Mouse (Mus musculus): Measurements from ENCODE around the gene C2cd2l. TPM values are rescaled to one million over a fixed set of nuclear protein-coding genes. Genes with fewer than 3 reads are reported as not detected.
"Not testable (repeated sequence)": the region's sequence is repeated elsewhere in the genome, so short reads cannot be mapped to it uniquely, and the experiment has no call there.

Gene C2cd2l
- polyA plus RNA-seq, 1 experiment from 2014 or later: 7.5 TPM

DNA sequence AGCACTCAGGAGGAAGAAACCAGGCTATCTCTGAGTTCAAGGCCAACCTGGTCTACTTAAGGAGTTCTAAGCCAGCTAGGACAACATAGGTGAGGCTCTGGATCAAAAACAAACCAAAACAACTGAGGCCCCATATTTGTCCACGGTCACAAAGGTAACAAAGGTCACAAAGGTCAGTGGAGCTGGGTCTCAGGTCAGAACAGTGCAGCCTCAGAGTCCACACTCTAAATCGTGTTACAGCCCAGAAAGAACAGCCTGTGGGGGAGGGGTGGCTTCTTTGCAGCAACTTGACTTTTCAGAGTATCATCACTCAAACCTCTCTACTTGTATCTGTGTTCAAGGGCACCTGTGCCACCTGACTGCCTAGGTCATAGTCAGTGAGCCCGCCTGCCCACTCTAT lies 10.3 kb downstream of the C2cd2l start:
- H3K4me3 ChIP-seq (ENCODE audit: low read depth, low read length): no peak overlapping the region
- no peaks in the 10 kb centered on the region for H3K9me3 ChIP-seq (ENCODE audit: control insufficient read depth, low read length)
- DNase-seq (ENCODE audit: low spot score) (no peak), ATAC-seq (ENCODE audit: low FRiP score, low TSS enrichment) (no peak)
- no peak overlapping the region for H3K27ac ChIP-seq (replicated peaks)
- no peak overlapping the region for H3K4me2 ChIP-seq (replicated peaks; ENCODE audit: low read depth)
- no peak overlapping the region for H3K9ac ChIP-seq (ENCODE audit: low read length)
- TF ChIP-seq CTCF (IDR thresholded peaks at IDR 0.05; ENCODE audit: low read depth): no peak
- no peak for TF ChIP-seq EP300 (optimal IDR thresholded peaks at IDR 0.05)
- peaks cover 3% of the 10 kb centered on the region for H3K36me3 ChIP-seq (ENCODE audit: control insufficient read depth, insufficient read depth, low read length)
- no peaks in the 10 kb centered on the region for H3K27me3 ChIP-seq (ENCODE audit: control insufficient read depth, insufficient read depth, low read length)
- no peaks in the 10 kb centered on the region for H3K4me1 ChIP-seq (replicated peaks; ENCODE audit: control insufficient read depth, insufficient read depth)
- 58% methylated on average over 3 of the region's 3 CpGs for WGBS

DNA sequence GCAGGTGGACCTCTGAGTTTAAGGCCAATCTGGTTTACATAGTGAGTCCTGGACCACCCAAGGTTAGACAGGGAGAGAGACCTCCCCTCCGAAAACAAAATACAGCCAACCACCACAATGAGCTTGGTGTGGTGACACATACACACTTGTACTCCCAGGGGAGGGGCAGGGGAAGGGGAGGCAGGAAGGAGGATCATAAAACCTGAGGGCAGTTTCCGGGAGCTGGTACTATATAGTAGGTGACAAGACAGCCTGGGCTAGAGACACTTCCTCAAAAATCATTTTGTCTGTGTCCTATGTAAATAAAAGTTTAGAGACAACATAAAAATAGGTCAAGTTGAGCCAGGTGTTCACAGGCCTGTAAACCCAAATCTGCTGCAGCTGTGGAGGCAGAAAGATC lies 12.8 kb downstream of the C2cd2l start:
- WGBS: 80% methylated on average over 2 of the region's 2 CpGs

DNA sequence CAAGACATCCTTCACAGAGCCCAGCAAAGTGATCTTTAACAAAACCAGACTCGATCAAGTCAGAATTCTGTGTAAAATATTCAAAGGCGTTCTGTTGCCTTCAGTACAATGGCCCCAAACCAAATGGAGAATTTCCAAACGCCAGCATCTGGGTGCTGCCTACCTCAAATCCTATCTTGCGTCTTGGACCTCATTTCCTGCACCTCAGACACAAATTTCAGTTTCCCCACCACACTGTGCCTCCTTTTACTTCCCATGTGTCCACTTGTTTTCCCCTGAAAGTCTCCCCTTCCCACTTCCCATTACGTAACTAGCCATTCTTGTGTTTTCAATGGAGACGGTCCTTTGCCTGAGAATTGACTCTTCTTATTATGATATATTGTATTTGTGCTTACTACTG lies 13.6 kb downstream of the C2cd2l start:
- peaks cover 5% of the 10 kb centered on the region for H3K36me3 ChIP-seq (ENCODE audit: control insufficient read depth, insufficient read depth, low read length)
- 91% methylated on average over 6 of the region's 6 CpGs for WGBS
- H3K9ac ChIP-seq (ENCODE audit: low read length): no peak overlapping the region
- H3K4me2 ChIP-seq (replicated peaks; ENCODE audit: low read depth): no peak overlapping the region
- no peak for TF ChIP-seq CTCF (IDR thresholded peaks at IDR 0.05; ENCODE audit: low read depth)
- TF ChIP-seq EP300 (optimal IDR thresholded peaks at IDR 0.05): no peak
- no peak for ATAC-seq (ENCODE audit: low FRiP score, low TSS enrichment)
- DNase-seq (ENCODE audit: low spot score): no peak
- H3K4me1 ChIP-seq (replicated peaks; ENCODE audit: control insufficient read depth, insufficient read depth): no peaks in the 10 kb centered on the region
- no peaks in the 10 kb centered on the region for H3K9me3 ChIP-seq (ENCODE audit: control insufficient read depth, low read length)
- H3K27me3 ChIP-seq (ENCODE audit: control insufficient read depth, insufficient read depth, low read length): no peaks in the 10 kb centered on the region
- no peak overlapping the region for H3K4me3 ChIP-seq (ENCODE audit: low read depth, low read length)
- H3K27ac ChIP-seq (replicated peaks): no peak overlapping the region

More for the DNA sequence above, 12.8 kb downstream of the C2cd2l start:
- H3K9ac ChIP-seq (ENCODE audit: low read length): no peak overlapping the region
- no peaks in the 10 kb centered on the region for H3K9me3 ChIP-seq (ENCODE audit: control insufficient read depth, low read length)
- no peak for DNase-seq (ENCODE audit: low spot score)
- TF ChIP-seq EP300 (optimal IDR thresholded peaks at IDR 0.05): no peak
- no peak for TF ChIP-seq CTCF (IDR thresholded peaks at IDR 0.05; ENCODE audit: low read depth)
- ATAC-seq (ENCODE audit: low FRiP score, low TSS enrichment): no peak
- H3K27me3 ChIP-seq (ENCODE audit: control insufficient read depth, insufficient read depth, low read length): no peaks in the 10 kb centered on the region
- peaks cover 1% of the 10 kb centered on the region for H3K36me3 ChIP-seq (ENCODE audit: control insufficient read depth, insufficient read depth, low read length)
- H3K4me2 ChIP-seq (replicated peaks; ENCODE audit: low read depth): no peak overlapping the region
- H3K4me1 ChIP-seq (replicated peaks; ENCODE audit: control insufficient read depth, insufficient read depth): no peaks in the 10 kb centered on the region
- no peak overlapping the region for H3K4me3 ChIP-seq (ENCODE audit: low read depth, low read length)
- H3K27ac ChIP-seq (replicated peaks): no peak overlapping the region

DNA sequence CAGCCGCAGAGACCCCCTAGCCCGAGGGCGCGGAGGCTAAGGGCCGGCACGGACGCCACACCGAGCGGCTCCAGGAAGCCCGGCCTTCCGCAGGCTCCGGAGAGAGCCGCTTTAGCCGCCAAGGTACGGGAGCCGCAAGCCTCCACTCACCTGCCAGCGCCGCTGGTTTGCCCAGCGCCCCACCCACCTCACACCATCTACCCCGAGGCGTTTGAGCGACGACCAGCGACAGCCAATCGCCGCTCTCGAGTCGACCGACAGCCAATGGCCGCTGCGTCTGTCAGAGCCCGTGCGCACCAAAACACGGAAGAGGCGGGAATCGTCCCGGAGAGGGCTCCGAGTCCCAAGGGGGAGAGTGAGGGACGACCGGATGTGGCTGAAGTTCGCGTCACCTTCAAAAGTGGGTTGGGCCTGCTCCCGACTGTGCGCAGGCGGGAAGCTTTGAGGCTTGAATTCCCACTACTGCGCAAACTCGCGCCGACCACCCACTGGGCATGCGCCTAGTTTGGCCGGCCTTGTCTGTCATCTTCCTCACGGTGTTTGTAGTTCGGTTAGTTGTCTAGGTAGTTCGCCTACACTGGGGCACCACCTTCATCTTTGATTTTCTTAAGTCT lies 14.5 kb downstream of the C2cd2l start, which contains the start of gene Hinfp:
Hinfp (minus strand) TSS at position 206 of the 614 bp plus-strand sequence.
- peak within 1 kb of the TSS; percentile 83 for H3K4me2 ChIP-seq (replicated peaks; ENCODE audit: low read depth)
- peaks cover 10% of the 10 kb centered on the region for H3K36me3 ChIP-seq (ENCODE audit: control insufficient read depth, insufficient read depth, low read length)
- peak within 1 kb of the TSS; percentile 88 for H3K27ac ChIP-seq (replicated peaks)
- peak; percentile 99 for DNase-seq (ENCODE audit: low spot score)
- TF ChIP-seq EP300 (optimal IDR thresholded peaks at IDR 0.05) (no peak), CTCF (IDR thresholded peaks at IDR 0.05; ENCODE audit: low read depth) (0 out of 2 replicates have a peak, but pooled peaks have one; percentile 7)
- peak; percentile 99 for ATAC-seq (ENCODE audit: low FRiP score, low TSS enrichment)
- H3K4me3 ChIP-seq (ENCODE audit: low read depth, low read length): peak within 1 kb of the TSS; percentile 83
- under 1% methylated on average over 54 of the region's 54 CpGs for WGBS
- H3K27me3 ChIP-seq (ENCODE audit: control insufficient read depth, insufficient read depth, low read length): no peaks in the 10 kb centered on the region
- H3K4me1 ChIP-seq (replicated peaks; ENCODE audit: control insufficient read depth, insufficient read depth): no peaks in the 10 kb centered on the region
- peak within 1 kb of the TSS; percentile 93 for H3K9ac ChIP-seq (ENCODE audit: low read length)
- H3K9me3 ChIP-seq (ENCODE audit: control insufficient read depth, low read length): no peaks in the 10 kb centered on the region

DNA sequence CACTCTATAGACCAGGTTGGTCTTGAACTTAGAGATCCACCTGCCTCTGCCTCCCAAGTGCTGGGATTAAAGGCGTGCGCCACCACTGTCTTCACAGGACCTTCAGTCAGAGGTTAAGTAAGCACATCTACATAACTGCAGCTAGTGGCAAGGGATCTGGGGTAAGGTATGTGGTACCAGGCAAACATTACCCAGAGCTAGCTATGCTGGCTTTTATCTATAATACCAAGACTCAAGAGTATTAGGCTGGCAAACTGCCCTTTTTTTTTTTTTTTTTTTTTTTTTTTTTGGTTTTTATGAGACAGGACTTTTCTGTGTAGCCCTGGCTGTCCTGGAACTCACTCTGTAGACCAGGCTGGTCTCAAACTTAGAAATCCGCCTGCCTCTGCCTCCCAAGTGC lies 20.1 kb downstream of the C2cd2l start:
- peaks cover 41% of the 10 kb centered on the region for H3K36me3 ChIP-seq (ENCODE audit: control insufficient read depth, insufficient read depth, low read length)
- not testable (repeated sequence) for H3K9ac ChIP-seq (ENCODE audit: low read length); H3K4me2 ChIP-seq (replicated peaks; ENCODE audit: low read depth); DNase-seq (ENCODE audit: low spot score); H3K27ac ChIP-seq (replicated peaks); H3K27me3 ChIP-seq (ENCODE audit: control insufficient read depth, insufficient read depth, low read length); H3K9me3 ChIP-seq (ENCODE audit: control insufficient read depth, low read length); ATAC-seq (ENCODE audit: low FRiP score, low TSS enrichment); H3K4me3 ChIP-seq (ENCODE audit: low read depth, low read length); H3K4me1 ChIP-seq (replicated peaks; ENCODE audit: control insufficient read depth, insufficient read depth)
- 91% methylated on average over 3 of the region's 3 CpGs for WGBS

DNA sequence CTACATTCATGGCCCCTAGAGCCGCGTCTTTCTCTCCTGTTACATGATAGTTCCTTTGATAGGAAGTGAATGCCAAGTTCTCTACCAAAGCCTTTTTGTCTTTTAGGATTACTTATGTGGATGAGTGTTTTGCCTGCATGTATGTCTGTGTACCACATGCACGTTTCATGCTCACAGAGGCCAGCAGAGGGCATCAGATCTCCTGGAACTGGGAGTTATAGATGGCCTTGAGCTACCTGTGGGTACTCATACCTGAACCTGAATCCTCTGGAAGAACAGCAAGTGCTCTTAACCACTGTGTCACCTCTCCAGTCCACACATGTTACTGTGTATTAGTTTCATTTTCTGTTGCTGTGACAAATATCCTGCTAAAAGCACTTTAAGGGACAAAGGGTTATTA lies 27.6 kb downstream of the C2cd2l start:
- Histone ChIP-seq H3K27ac (replicated peaks) (no peak overlapping the region), H3K9me3 (ENCODE audit: control insufficient read depth, low read length) (no peaks in the 10 kb centered on the region), H3K36me3 (ENCODE audit: control insufficient read depth, insufficient read depth, low read length) (peaks cover 17% of the 10 kb centered on the region), H3K4me3 (ENCODE audit: low read depth, low read length) (no peak overlapping the region), H3K27me3 (ENCODE audit: control insufficient read depth, insufficient read depth, low read length) (no peaks in the 10 kb centered on the region), H3K9ac (ENCODE audit: low read length) (no peak overlapping the region), H3K4me1 (replicated peaks; ENCODE audit: control insufficient read depth, insufficient read depth) (no peaks in the 10 kb centered on the region), H3K4me2 (replicated peaks; ENCODE audit: low read depth) (no peak overlapping the region)
- DNase-seq (ENCODE audit: low spot score) (peak; percentile 67), ATAC-seq (ENCODE audit: low FRiP score, low TSS enrichment) (0 out of 2 replicates have a peak, but pooled peaks have one; percentile 45)
- TF ChIP-seq EP300 (optimal IDR thresholded peaks at IDR 0.05) (no peak), CTCF (IDR thresholded peaks at IDR 0.05; ENCODE audit: low read depth) (peak; percentile 81)
- whole genome bisulfite sequencing: 63% methylated on average over 3 of the region's 3 CpGs

All from stomach, postnatal 0 days (tissue).